ENCODE assay signal across 8 mouse cellular contexts in genomic region chr11:118427986-118428385, GRCm38 (mm10). TPM values are rescaled to one million over a fixed set of nuclear protein-coding genes. Genes with fewer than 3 reads are reported as not detected.
DNase-seq lines count a peak whose midpoint lies in the region; ATAC-seq lines count a peak whose summit lies in the region.

Gene C1qtnf1, plus strand, starts transcription at chr11:118428203.

- H3K36me3 ChIP-seq in lung, embryonic 16.5 days (ENCODE audit: control insufficient read depth, insufficient read depth, low read length) = no peaks in the 10 kb centered on the region
- no peaks in the 10 kb centered on the region for H3K36me3 ChIP-seq in embryonic facial prominence, embryonic 10.5 days (replicated peaks)
- H3K36me3 ChIP-seq in heart, embryonic 15.5 days = no peaks in the 10 kb centered on the region
- H3K36me3 ChIP-seq in liver, embryonic 13.5 days = no peaks in the 10 kb centered on the region

- H3K4me1 ChIP-seq in lung, embryonic 16.5 days (replicated peaks; ENCODE audit: control insufficient read depth, insufficient read depth, low read length) = peaks cover 47% of the 10 kb centered on the region
- H3K4me1 ChIP-seq in embryonic facial prominence, embryonic 10.5 days = peaks cover 82% of the 10 kb centered on the region
- H3K4me1 ChIP-seq in heart, embryonic 15.5 days (replicated peaks) = peaks cover 70% of the 10 kb centered on the region
- peaks cover 16% of the 10 kb centered on the region for H3K4me1 ChIP-seq in liver, embryonic 13.5 days (replicated peaks)

- 2% methylated on average over 8 of the region's 8 CpGs for whole genome bisulfite sequencing in lung, embryonic 16.5 days
- 1% methylated on average over 8 of the region's 8 CpGs for WGBS in embryonic facial prominence, embryonic 10.5 days
- WGBS in heart, embryonic 15.5 days = 1% methylated on average over 8 of the region's 8 CpGs
- WGBS in liver, embryonic 13.5 days (ENCODE audit: insufficient replicate concordance) = under 1% methylated on average over 8 of the region's 8 CpGs

- H3K4me3 ChIP-seq in lung, embryonic 16.5 days (ENCODE audit: low read length) = peak within 1 kb of the TSS; percentile 40
- H3K4me3 ChIP-seq in embryonic facial prominence, embryonic 10.5 days = peak within 1 kb of the TSS; percentile 49
- H3K4me3 ChIP-seq in heart, embryonic 15.5 days = peak within 1 kb of the TSS; percentile 43
- peak within 1 kb of the TSS; percentile 16 for H3K4me3 ChIP-seq in liver, embryonic 13.5 days (replicated peaks)

- H3K4me2 ChIP-seq in lung, embryonic 16.5 days (ENCODE audit: low read depth, low read length) = peak within 1 kb of the TSS; percentile 53
- H3K4me2 ChIP-seq in heart, embryonic 15.5 days = peak within 1 kb of the TSS; percentile 61
- peak within 1 kb of the TSS; percentile 36 for H3K4me2 ChIP-seq in liver, embryonic 13.5 days

- peak; percentile 45; the same call in 1 of the 2 replicates for ATAC-seq in lung, embryonic 16.5 days (ENCODE audit: low read depth)
- 0 out of 2 replicates have a peak, but pooled peaks have one; percentile 15 for ATAC-seq in heart, embryonic 15.5 days (replicated peaks; ENCODE audit: insufficient number of reproducible peaks, insufficient read depth, low FRiP score, low read depth)
- no peak for ATAC-seq in liver, embryonic 13.5 days (ENCODE audit: low read depth)

- DNase-seq in lung, postnatal 25 days (ENCODE audit: low spot score) = no peak
- DNase-seq in embryonic facial prominence, embryonic 10.5 days (ENCODE audit: low spot score) = peak; percentile 54
- no peak for DNase-seq in liver, embryonic 13.5 days
- DNase-seq in thymus, postnatal 14 days = peak; percentile 54
- no peak for DNase-seq in cerebellum, adult 11-12 months
- DNase-seq in cerebellum, adult 11 months = no peak

- H3K27me3 ChIP-seq in lung, embryonic 16.5 days (ENCODE audit: control insufficient read depth, insufficient read depth, low read depth, low read length) = no peaks in the 10 kb centered on the region
- H3K27me3 ChIP-seq in embryonic facial prominence, embryonic 10.5 days (replicated peaks; ENCODE audit: low read depth, poor library complexity, severe bottlenecking) = peaks cover 47% of the 10 kb centered on the region
- no peaks in the 10 kb centered on the region; the same call in 1 of the 2 replicates for H3K27me3 ChIP-seq in heart, embryonic 15.5 days
- H3K27me3 ChIP-seq in liver, embryonic 13.5 days = peaks cover 35% of the 10 kb centered on the region

- H3K9ac ChIP-seq in lung, embryonic 16.5 days (ENCODE audit: low read length) = peak within 1 kb of the TSS; percentile 58
- H3K9ac ChIP-seq in heart, embryonic 15.5 days = peak within 1 kb of the TSS; percentile 26
- peak within 1 kb of the TSS; percentile 22; the same call in 1 of the 2 replicates for H3K9ac ChIP-seq in liver, embryonic 13.5 days

- peak within 1 kb of the TSS; percentile 83 for H3K27ac ChIP-seq in lung, embryonic 16.5 days (ENCODE audit: low read length)
- H3K27ac ChIP-seq in embryonic facial prominence, embryonic 10.5 days (replicated peaks) = peak within 1 kb of the TSS; percentile 79
- H3K27ac ChIP-seq in heart, embryonic 15.5 days = peak within 1 kb of the TSS; percentile 80
- H3K27ac ChIP-seq in liver, embryonic 13.5 days = no peak within 1 kb of the TSS; the same call in 1 of the 2 replicates

- no peaks in the 10 kb centered on the region for H3K9me3 ChIP-seq in lung, embryonic 16.5 days (ENCODE audit: control insufficient read depth, low read length)
- H3K9me3 ChIP-seq in embryonic facial prominence, embryonic 10.5 days = no peaks in the 10 kb centered on the region
- no peaks in the 10 kb centered on the region for H3K9me3 ChIP-seq in heart, embryonic 15.5 days (replicated peaks)
- H3K9me3 ChIP-seq in liver, embryonic 13.5 days (replicated peaks) = no peaks in the 10 kb centered on the region

RNA-seq across cellular contexts. Expression of gene C1qtnf1, which starts in this region (rescaled TPM):
- 8.0 and 8.2 TPM in 2 replicates for polyA plus RNA-seq in lung, embryonic 16.5 days (2015; fragmentation: Nextera tagmentation; extraction: Ambion mirVana)
- polyA plus RNA-seq in embryonic facial prominence, embryonic 10.5 days (2016; fragmentation: Nextera tagmentation; extraction: Ambion mirVana) = 2.6 and 3.4 TPM in 2 replicates
- polyA plus RNA-seq in heart, embryonic 15.5 days (2015; fragmentation: Nextera tagmentation; extraction: Ambion mirVana) = 7.9 and 10.1 TPM in 2 replicates
- polyA plus RNA-seq in liver, embryonic 13.5 days (2015; fragmentation: Nextera tagmentation; extraction: Ambion mirVana) = 1.1 and 1.4 TPM in 2 replicates

Comparison
In these comparisons a context has a peak if more than half of its experiments do, and no peak if none do; other contexts are left out.
1. DNase-seq: peak in embryonic facial prominence, embryonic 10.5 days (single experiment) and thymus, postnatal 14 days (single experiment); none in lung, postnatal 25 days (single experiment), liver, embryonic 13.5 days (single experiment), cerebellum, adult 11-12 months (single experiment) and cerebellum, adult 11 months (single experiment).
2. Peak in every context shown above with its lines, with median percentiles within 50 percentile points of each other: H3K4me2 ChIP-seq, H3K4me3 ChIP-seq and H3K9ac ChIP-seq.